13 mouse cellular contexts compared by ENCODE assay signal in genomic region chr5:76892608-76893007, GRCm38 (mm10).
"Had no signal": no experiment of that assay in that cellular context is flagged by ENCODE, and none has a peak within 500 bp of the region (broad histone marks: within the 10 kb centered on the region; RNA-seq: fewer than 3 reads in every experiment).

No protein-coding gene starts in this region.

- DNase-seq: kidney, adult 11 months; kidney, adult 9 months; kidney, postnatal 36 days; liver; liver, embryonic 13.5 days; liver, postnatal 0 days; thymus, adult 2 months; thymus, postnatal 25 days had no signal

- H3K9me3 ChIP-seq: limb, embryonic 12.5 days; liver, embryonic 13.5 days; midbrain, embryonic 12.5 days had no signal

- H3K4me2 ChIP-seq: limb, embryonic 12.5 days; liver, embryonic 13.5 days; midbrain, embryonic 12.5 days had no signal

- H3K9ac ChIP-seq: limb, embryonic 12.5 days; liver, embryonic 13.5 days; liver, postnatal 0 days; midbrain, embryonic 12.5 days had no signal

- H3K27ac ChIP-seq: kidney, postnatal 0 days; layer of hippocampus, adult 2 months; limb, embryonic 12.5 days; liver, embryonic 13.5 days; midbrain, embryonic 12.5 days had no signal

- H3K27me3 ChIP-seq: limb, embryonic 12.5 days; liver, embryonic 13.5 days; midbrain, embryonic 12.5 days had no signal

- H3K4me1 ChIP-seq: limb, embryonic 12.5 days; liver, embryonic 13.5 days; midbrain, embryonic 12.5 days had no signal

- H3K4me3 ChIP-seq: layer of hippocampus, adult 2 months; limb, embryonic 12.5 days; liver, embryonic 13.5 days; midbrain, embryonic 12.5 days had no signal

- ATAC-seq: liver, postnatal 0 days; midbrain, embryonic 16.5 days had no signal
